Mouse (Mus musculus) liver, embryonic 14.5 days (tissue): ENCODE data around the gene Tmem132b.

Experiments used
- CTCF ChIP-seq: IDR thresholded peaks from 2 replicates; pipeline ENCODE4 v1.5.1; 2016; ENCODE audit warnings: antibody characterized with exemption, low read depth, control low read depth
- EP300 ChIP-seq: IDR thresholded peaks from 2 replicates; pipeline ENCODE4 v1.6.1; 2016; ENCODE audit warnings: antibody characterized with exemption, low read depth

DNA sequence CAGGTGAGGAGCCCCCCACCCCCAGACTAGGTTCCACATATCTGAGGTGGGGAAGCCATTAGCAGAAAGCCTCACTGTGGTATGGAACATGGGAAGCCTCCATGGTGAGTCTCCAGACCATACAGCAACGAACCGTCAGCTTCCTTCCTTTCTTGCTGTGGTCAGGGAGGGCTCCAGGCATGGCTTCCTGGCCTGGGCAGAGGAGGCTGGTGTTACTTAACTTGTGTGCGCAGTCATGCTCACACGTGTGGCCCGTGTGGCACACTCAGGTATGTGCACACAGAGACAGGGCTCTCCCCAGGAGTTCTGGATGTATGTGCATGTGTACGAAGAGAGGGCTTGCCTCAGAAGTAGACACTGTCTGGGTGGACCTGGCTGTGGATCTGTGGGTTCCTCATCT lies 27.9 kb upstream of the Tmem132b start:
- no peak for TF ChIP-seq CTCF
- TF ChIP-seq EP300: no peak
